Mouse (Mus musculus) urinary bladder, adult 18-20 months (tissue): ENCODE measurements around the gene 2310039H08Rik.
"Not testable (repeated sequence)": the region's sequence is repeated elsewhere in the genome, so short reads cannot be mapped to it uniquely, and the experiment has no call there.

ENCODE experiments used
- DNase-seq, 2 experiments: peaks; one replicate each; pipeline ENCODE4 v3.0.0; 2022; ENCODE audit warnings: low spot score in 2 of 2, mixed read lengths in 2 of 2

Gene 2310039H08Rik

GRCm38 (mm10) chr17:46758753-46759152, 13.7 kb upstream of the 2310039H08Rik start:
- DNase-seq = no peak

- no peak for DNase-seq
Measured at GRCm38 (mm10) chr17:46763544-46763943, 8.9 kb upstream of the 2310039H08Rik start, which contains the start of gene Ptcra. TSS of gene Ptcra (minus strand) at chr17:46763712.

- DNase-seq = not testable (repeated sequence)
Measured at GRCm38 (mm10) chr17:46764916-46765315, 7.5 kb upstream of the 2310039H08Rik start.

- no peak for DNase-seq
Measured at GRCm38 (mm10) chr17:46767868-46768267, 4.6 kb upstream of the 2310039H08Rik start.

- no peak for DNase-seq
Measured at GRCm38 (mm10) chr17:46770546-46770945, 1.9 kb upstream of the 2310039H08Rik start.

GRCm38 (mm10) chr17:46771025-46771424, 1.4 kb upstream of the 2310039H08Rik start:
- no peak for DNase-seq

- no peak for DNase-seq
Measured at GRCm38 (mm10) chr17:46771616-46772015, 819 bp upstream of the 2310039H08Rik start.

GRCm38 (mm10) chr17:46772038-46772403, 414 bp upstream of the 2310039H08Rik start:
- no peak for DNase-seq

GRCm38 (mm10) chr17:46773278-46774130, 1.1 kb downstream of the 2310039H08Rik start:
- DNase-seq = no peak

- no peak for DNase-seq
Measured at GRCm38 (mm10) chr17:46774131-46774472, 1.7 kb downstream of the 2310039H08Rik start.

- no peak for DNase-seq
Measured at GRCm38 (mm10) chr17:46775070-46775469, 2.6 kb downstream of the 2310039H08Rik start.

GRCm38 (mm10) chr17:46776087-46776486, 3.7 kb downstream of the 2310039H08Rik start:
- DNase-seq = no peak

GRCm38 (mm10) chr17:46781876-46782275, 9.4 kb downstream of the 2310039H08Rik start:
- no peak for DNase-seq

- DNase-seq = peak; percentile 86 to 91
Measured at GRCm38 (mm10) chr17:46782341-46783221, 10.1 kb downstream of the 2310039H08Rik start, which contains the start of gene Rpl7l1. TSS of gene Rpl7l1 (minus strand) at chr17:46782672.

GRCm38 (mm10) chr17:46783222-46783565, 10.8 kb downstream of the 2310039H08Rik start:
- no peak for DNase-seq

- DNase-seq = no peak
Measured at GRCm38 (mm10) chr17:46786952-46787351, 14.5 kb downstream of the 2310039H08Rik start.

- not testable (repeated sequence) for DNase-seq
Measured at GRCm38 (mm10) chr17:46787974-46788373, 15.5 kb downstream of the 2310039H08Rik start.

- no peak for DNase-seq
Measured at GRCm38 (mm10) chr17:46792963-46793362, 20.5 kb downstream of the 2310039H08Rik start.

GRCm38 (mm10) chr17:46796743-46797142, 24.3 kb downstream of the 2310039H08Rik start:
- no peak for DNase-seq

- no peak for DNase-seq
Measured at GRCm38 (mm10) chr17:46797386-46797785, 25.0 kb downstream of the 2310039H08Rik start.

GRCm38 (mm10) chr17:46799680-46800079, 27.2 kb downstream of the 2310039H08Rik start:
- no peak for DNase-seq

- no peak for DNase-seq
Measured at GRCm38 (mm10) chr17:46801761-46802160, 29.3 kb downstream of the 2310039H08Rik start.

GRCm38 (mm10) chr17:46808376-46808775, 35.9 kb downstream of the 2310039H08Rik start:
- DNase-seq = no peak
